In the genomic region with DNA sequence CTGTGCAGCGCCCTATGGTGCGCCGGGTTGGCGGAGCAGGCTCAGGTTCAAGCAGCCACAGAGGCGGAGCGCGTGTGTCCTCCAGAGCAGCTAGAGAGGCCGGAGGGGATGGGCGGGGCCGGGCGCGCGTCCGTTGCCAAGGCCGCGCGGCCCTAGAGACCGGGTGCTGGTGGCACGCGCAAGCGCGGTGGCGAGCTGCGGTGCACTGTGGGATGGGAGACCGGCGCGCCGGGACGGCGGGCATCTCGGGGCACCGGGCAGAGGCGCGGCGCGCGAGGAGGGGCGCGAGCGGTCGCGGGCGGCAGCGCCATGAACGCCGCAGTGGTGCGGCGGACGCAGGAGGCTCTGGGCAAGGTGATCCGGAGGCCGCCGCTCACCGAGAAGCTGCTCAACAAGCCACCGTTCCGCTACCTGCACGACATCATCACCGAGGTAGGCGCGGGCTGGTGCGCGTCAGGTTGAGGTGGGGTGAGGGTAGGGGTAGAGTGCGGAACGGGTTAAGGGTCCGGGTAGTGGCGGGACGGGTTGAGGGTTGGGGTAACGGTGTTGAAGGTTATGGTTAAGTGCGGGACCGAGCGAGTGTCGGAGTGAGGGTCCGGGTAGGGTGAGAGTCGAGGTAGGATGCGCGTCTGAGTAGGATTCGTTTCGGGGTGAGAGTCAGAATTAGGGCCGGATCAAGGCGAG, we compare ENCODE assay signal across 8 mouse cellular contexts. TPM values are rescaled to one million over a fixed set of nuclear protein-coding genes. Genes with fewer than 3 reads are reported as not detected.
DNase-seq lines count a peak whose midpoint lies in the region; ATAC-seq and TF ChIP-seq lines count a peak whose summit lies in the region.

A gene (plus strand): TSS at position 191 of the 684 bp plus-strand sequence.

- H3K4me2 ChIP-seq in embryonic facial prominence, embryonic 13.5 days: peak within 1 kb of the TSS; percentile 88
- H3K4me2 ChIP-seq in limb, embryonic 14.5 days (replicated peaks; ENCODE audit: low read depth, low read length, severe bottlenecking): peak within 1 kb of the TSS; percentile 76
- peak within 1 kb of the TSS; percentile 87 for H3K4me2 ChIP-seq in midbrain, postnatal 0 days (ENCODE audit: low read depth, low read length, poor library complexity, severe bottlenecking)

- no peak within 1 kb of the TSS for H3K27ac ChIP-seq in embryonic facial prominence, embryonic 13.5 days
- H3K27ac ChIP-seq in limb, embryonic 14.5 days (replicated peaks; ENCODE audit: low read depth, low read length): no peak within 1 kb of the TSS
- no peak within 1 kb of the TSS; the same call in 1 of the 2 replicates for H3K27ac ChIP-seq in midbrain, postnatal 0 days (ENCODE audit: low read depth, low read length)

- no peak for TF ChIP-seq CTCF in midbrain, postnatal 0 days (IDR thresholded peaks at IDR 0.05)

- ATAC-seq in embryonic facial prominence, embryonic 13.5 days (ENCODE audit: insufficient number of reproducible peaks, insufficient read depth, low FRiP score, low TSS enrichment, low read depth): peak; percentile 92
- peak; percentile 97 for ATAC-seq in limb, embryonic 14.5 days (ENCODE audit: low FRiP score, low read depth)
- peak; percentile 97 for ATAC-seq in midbrain, postnatal 0 days (ENCODE audit: low FRiP score)

- H3K9ac ChIP-seq in embryonic facial prominence, embryonic 13.5 days: peak within 1 kb of the TSS; percentile 88
- H3K9ac ChIP-seq in limb, embryonic 14.5 days (ENCODE audit: low read depth, low read length, severe bottlenecking): peak within 1 kb of the TSS; percentile 74
- peak within 1 kb of the TSS; percentile 88 for H3K9ac ChIP-seq in midbrain, postnatal 0 days (replicated peaks; ENCODE audit: low read length, poor library complexity, severe bottlenecking)

- H3K27me3 ChIP-seq in embryonic facial prominence, embryonic 13.5 days: peaks cover 6% of the 10 kb centered on the region; the same call in 1 of the 2 replicates
- H3K27me3 ChIP-seq in limb, embryonic 14.5 days (ENCODE audit: control insufficient read depth, insufficient read depth, low read length): no peaks in the 10 kb centered on the region
- H3K27me3 ChIP-seq in midbrain, postnatal 0 days (ENCODE audit: insufficient read depth, low read length): no peaks in the 10 kb centered on the region

- peaks cover 2% of the 10 kb centered on the region; the same call in 1 of the 2 replicates for H3K36me3 ChIP-seq in embryonic facial prominence, embryonic 13.5 days
- peaks cover under 1% of the 10 kb centered on the region; the same call in 1 of the 2 replicates for H3K36me3 ChIP-seq in limb, embryonic 14.5 days (ENCODE audit: control insufficient read depth, insufficient read depth, low read length)
- H3K36me3 ChIP-seq in midbrain, postnatal 0 days (ENCODE audit: insufficient read depth, low read length): 0 out of 2 replicates have a peak, but pooled peaks cover 4% of the 10 kb centered on the region

- H3K4me1 ChIP-seq in embryonic facial prominence, embryonic 13.5 days: peaks cover 15% of the 10 kb centered on the region
- peaks cover 8% of the 10 kb centered on the region for H3K4me1 ChIP-seq in limb, embryonic 14.5 days (ENCODE audit: control insufficient read depth, insufficient read depth, low read length)
- H3K4me1 ChIP-seq in midbrain, postnatal 0 days (ENCODE audit: insufficient read depth, low read length): peaks cover 10% of the 10 kb centered on the region

- peak; percentile 52; the same call in 1 of the 2 replicates for TF ChIP-seq POLR2A in limb, embryonic 14.5 days (IDR thresholded peaks at IDR 0.05; ENCODE audit: borderline replicate concordance, extremely low read depth, insufficient read depth, insufficient read length)

- WGBS in embryonic facial prominence, embryonic 13.5 days: under 1% methylated on average over 79 of the region's 79 CpGs
- WGBS in limb, embryonic 14.5 days: under 1% methylated on average over 63 of the region's 79 CpGs
- under 1% methylated on average over 77 of the region's 79 CpGs for WGBS in midbrain, postnatal 0 days

- peak within 1 kb of the TSS; percentile 93 for H3K4me3 ChIP-seq in embryonic facial prominence, embryonic 13.5 days
- peak within 1 kb of the TSS; percentile 89 for H3K4me3 ChIP-seq in limb, embryonic 14.5 days (replicated peaks; ENCODE audit: low read length)
- H3K4me3 ChIP-seq in midbrain, postnatal 0 days (ENCODE audit: low read depth, low read length): peak within 1 kb of the TSS; percentile 85

- no peaks in the 10 kb centered on the region for H3K9me3 ChIP-seq in embryonic facial prominence, embryonic 13.5 days
- H3K9me3 ChIP-seq in limb, embryonic 14.5 days (ENCODE audit: control insufficient read depth, low read length): no peaks in the 10 kb centered on the region
- H3K9me3 ChIP-seq in midbrain, postnatal 0 days (ENCODE audit: low read length): no peaks in the 10 kb centered on the region

- DNase-seq in 3134 (ENCODE audit: extremely low read depth, insufficient read length, low spot score): peak; percentile 94
- peak; percentile 97 to 98 for DNase-seq in adrenal gland, postnatal 36 days
- DNase-seq in heart, adult 8-10 months (ENCODE audit: low spot score): peak; percentile 85
- DNase-seq in kidney, adult 9 months: peak; percentile 94
- peak; percentile 90 for DNase-seq in limb, embryonic 14.5 days (ENCODE audit: low spot score)
- peak; percentile 94 for DNase-seq in midbrain, postnatal 0 days (ENCODE audit: low spot score)
- DNase-seq in spleen, postnatal 14 days (ENCODE audit: low spot score in 2 of 2): peak; percentile 86 to 90

RNA-seq across cellular contexts. Expression of the gene that starts here (rescaled TPM):
- 10 to 100 TPM; 11.2 to 16.9 TPM for total RNA-seq in adrenal gland, postnatal 36 days (2021)
- 8.7 and 12.1 TPM in 2 replicates for polyA plus RNA-seq in embryonic facial prominence, embryonic 13.5 days (2015; fragmentation: Nextera tagmentation; extraction: Ambion mirVana)
- 1 to 10 TPM; 4.2 to 5.4 (median 4.9) TPM for total RNA-seq in heart, adult 8-10 months (2022)
- 14.2 and 16.7 TPM in 2 replicates for polyA plus RNA-seq in limb, embryonic 14.5 days (2012; rRNA removed)
- polyA plus RNA-seq in limb, embryonic 14.5 days (2014; fragmentation: Nextera tagmentation; extraction: Ambion mirVana): 5.1 and 6.2 TPM in 2 replicates
- 17.3 and 18.4 TPM in 2 replicates for total RNA-seq in midbrain, postnatal 0 days (2014; rRNA removed)
- 6.1 and 7.0 TPM in 2 replicates for polyA plus RNA-seq in midbrain, postnatal 0 days (2015; fragmentation: Nextera tagmentation; extraction: Ambion mirVana)
